Mouse (Mus musculus) intestine, embryonic 14.5 days (tissue): Measurements from ENCODE around the gene Uba52. TPM values are rescaled to one million over a fixed set of nuclear protein-coding genes. Genes with fewer than 3 reads are reported as not detected.

Source experiments
- polyA plus RNA-seq: library from polyadenylated mRNA; unstranded; fragments of >200 nt; fragmentation: Nextera tagmentation; extraction: Ambion mirVana; gene quantifications from 2 replicates; pipeline ENCODE4 v1.2.1, GENCODE M21; 2014

The Uba52 gene
- polyA plus RNA-seq, 1 experiment from 2014 or later = 1,247 TPM

Other genes with a start within 250 kb of the Uba52 start
- gene Homer3, start 228.0 kb downstream of the Uba52 start, polyA plus RNA-seq = 33.5 and 34.7 TPM in 2 replicates
- gene Ddx49, start 208.3 kb downstream of the Uba52 start, polyA plus RNA-seq = 47.5 and 49.7 TPM in 2 replicates
- gene Cope, start 208.3 kb downstream of the Uba52 start, polyA plus RNA-seq = 331 and 336 TPM in 2 replicates
- gene Cers1, start 195.0 kb downstream of the Uba52 start, polyA plus RNA-seq = 4.3 and 4.6 TPM in 2 replicates
- 1.8 and 2.1 TPM in 2 replicates for gene Gdf1, start 181.0 kb downstream of the Uba52 start, polyA plus RNA-seq
- 16.6 and 19.4 TPM in 2 replicates for gene Upf1, start 157.5 kb downstream of the Uba52 start, polyA plus RNA-seq
- 0.44 and 0.77 TPM in 2 replicates for gene Comp, start 137.2 kb downstream of the Uba52 start, polyA plus RNA-seq
- 18.0 and 23.4 TPM in 2 replicates for gene Crtc1, start 71.2 kb downstream of the Uba52 start, polyA plus RNA-seq
- 19.5 and 21.2 TPM in 2 replicates for gene Klhl26, start 33.8 kb downstream of the Uba52 start, polyA plus RNA-seq
- gene Tmem59l, start 23.4 kb downstream of the Uba52 start, polyA plus RNA-seq = 3.7 and 5.1 TPM in 2 replicates
- gene Crlf1, start 17.6 kb downstream of the Uba52 start, polyA plus RNA-seq = 1.4 and 1.9 TPM in 2 replicates
- gene Rex1bd, start 4.0 kb downstream of the Uba52 start, polyA plus RNA-seq = 130 and 136 TPM in 2 replicates
- 271 and 278 TPM in 2 replicates for gene Fkbp8, start 16.9 kb upstream of the Uba52 start, polyA plus RNA-seq
- gene Kxd1, start 17.2 kb upstream of the Uba52 start, polyA plus RNA-seq = 71.1 and 77.6 TPM in 2 replicates
- 16.6 and 18.5 TPM in 2 replicates for gene Ell, start 28.7 kb upstream of the Uba52 start, polyA plus RNA-seq
- 86.8 and 106 TPM in 2 replicates for gene Isyna1, start 83.6 kb upstream of the Uba52 start, polyA plus RNA-seq
- 124 and 125 TPM in 2 replicates for gene Ssbp4, start 98.1 kb upstream of the Uba52 start, polyA plus RNA-seq
- 1.2 and 2.0 TPM in 2 replicates for gene Lrrc25, start 105.4 kb upstream of the Uba52 start, polyA plus RNA-seq
- 0.55 and 1.1 TPM in 2 replicates for gene Gdf15, start 121.7 kb upstream of the Uba52 start, polyA plus RNA-seq
- gene Pgpep1, start 149.6 kb upstream of the Uba52 start, polyA plus RNA-seq = 65.5 and 65.9 TPM in 2 replicates
- gene Lsm4, start 162.4 kb upstream of the Uba52 start, polyA plus RNA-seq = 290 and 307 TPM in 2 replicates
- gene Jund, start 188.1 kb upstream of the Uba52 start, polyA plus RNA-seq = 94.0 and 114 TPM in 2 replicates
- 0.05 TPM in 2 replicates for gene Iqcn, start 192.7 kb upstream of the Uba52 start, polyA plus RNA-seq
- gene Gm3336, start 207.7 kb upstream of the Uba52 start, polyA plus RNA-seq = 0.67 and 0.88 TPM in 2 replicates
- 0.39 and 0.42 TPM in 2 replicates for gene Pde4c, start 212.9 kb upstream of the Uba52 start, polyA plus RNA-seq
- 27.7 and 28.6 TPM in 2 replicates for gene Rab3a, start 243.9 kb upstream of the Uba52 start, polyA plus RNA-seq